Mouse (Mus musculus) stomach, embryonic 15.5 days (tissue): ENCODE measurements around the gene Ccdc9b. TPM values are rescaled to one million over a fixed set of nuclear protein-coding genes. Genes with fewer than 3 reads are reported as not detected.

ENCODE experiments used
- ATAC-seq: fragments of 200-750 bp; cut with Nextera tagmentation; 2 replicates; pipeline ENCODE4 v1.8.0; 2017; ENCODE audit warnings: low read depth, moderate number of reproducible peaks, moderate TSS enrichment; ENCODE audit not compliant: insufficient read depth, low FRiP score
- H3K27ac ChIP-seq: fragments of 300-500 bp; sonication (generic); 2 replicates; pipeline ENCODE4 v1.5.1; 2015; ENCODE audit warnings: mild to moderate bottlenecking, inconsistent platforms
- H3K27me3 ChIP-seq: fragments of 300-500 bp; sonication (generic); replicated peaks from 2 replicates; pipeline ENCODE4 v1.6.1; 2015; ENCODE audit warnings: inconsistent platforms
- H3K36me3 ChIP-seq: fragments of 300-500 bp; sonication (generic); 2 replicates; pipeline ENCODE4 v1.6.1; 2015; ENCODE audit warnings: inconsistent platforms
- H3K4me1 ChIP-seq: fragments of 300-500 bp; sonication (generic); 2 replicates; pipeline ENCODE4 v1.6.1; 2015; ENCODE audit warnings: inconsistent platforms
- H3K4me2 ChIP-seq: fragments of 300-500 bp; sonication (generic); 2 replicates; pipeline ENCODE4 v1.6.1; 2015; ENCODE audit warnings: mild to moderate bottlenecking, inconsistent platforms
- H3K4me3 ChIP-seq: fragments of 300-500 bp; sonication (generic); replicated peaks from 2 replicates; pipeline ENCODE4 v1.5.1; 2015; ENCODE audit warnings: inconsistent platforms
- H3K9ac ChIP-seq: fragments of 300-500 bp; sonication (generic); 2 replicates; pipeline ENCODE4 v1.6.1; 2015; ENCODE audit warnings: inconsistent platforms
- H3K9me3 ChIP-seq: fragments of 300-500 bp; sonication (generic); 2 replicates; pipeline ENCODE4 v1.6.1; 2016; ENCODE audit warnings: inconsistent platforms
- WGBS: fragments of 180-500 bp; shearing (Covaris S2); methylation state at CpG from one replicate; pipeline ENCODE4 v1.1.7; 2015; 5-methylcytosine and 5-hydroxymethylcytosine counted together
- polyA plus RNA-seq: library from polyadenylated mRNA; unstranded; fragments of >200 nt; fragmentation: Nextera tagmentation; extraction: Ambion mirVana; gene quantifications from 2 replicates; pipeline ENCODE4 v1.2.1, GENCODE M21; 2015

The Ccdc9b gene
- polyA plus RNA-seq, 1 experiment from 2014 or later: 1.5 TPM

GRCm38 (mm10) chr2:118775396-118775795, 12.9 kb upstream of the Ccdc9b start:
- Histone ChIP-seq H3K27ac (no peak overlapping the region), H3K36me3 (no peaks in the 10 kb centered on the region), H3K27me3 (no peaks in the 10 kb centered on the region), H3K4me1 (peaks cover 24% of the 10 kb centered on the region), H3K4me3 (no peak overlapping the region), H3K9me3 (no peaks in the 10 kb centered on the region), H3K4me2 (no peak overlapping the region), H3K9ac (no peak overlapping the region)
- WGBS: 35% methylated on average over 1 of the region's 1 CpGs
- ATAC-seq: no peak

- WGBS: 61% methylated on average over 2 of the region's 2 CpGs
- Histone ChIP-seq H3K27ac (no peak overlapping the region), H3K4me1 (peaks cover 19% of the 10 kb centered on the region), H3K36me3 (no peaks in the 10 kb centered on the region), H3K4me2 (0 out of 2 replicates have a peak overlapping the region, but pooled peaks have one; percentile 0), H3K4me3 (no peak overlapping the region), H3K9me3 (no peaks in the 10 kb centered on the region), H3K9ac (no peak overlapping the region), H3K27me3 (no peaks in the 10 kb centered on the region)
- ATAC-seq: no peak
These were observed 12.1 kb upstream of the Ccdc9b start for GRCm38 (mm10) chr2:118774536-118774935.

DNA sequence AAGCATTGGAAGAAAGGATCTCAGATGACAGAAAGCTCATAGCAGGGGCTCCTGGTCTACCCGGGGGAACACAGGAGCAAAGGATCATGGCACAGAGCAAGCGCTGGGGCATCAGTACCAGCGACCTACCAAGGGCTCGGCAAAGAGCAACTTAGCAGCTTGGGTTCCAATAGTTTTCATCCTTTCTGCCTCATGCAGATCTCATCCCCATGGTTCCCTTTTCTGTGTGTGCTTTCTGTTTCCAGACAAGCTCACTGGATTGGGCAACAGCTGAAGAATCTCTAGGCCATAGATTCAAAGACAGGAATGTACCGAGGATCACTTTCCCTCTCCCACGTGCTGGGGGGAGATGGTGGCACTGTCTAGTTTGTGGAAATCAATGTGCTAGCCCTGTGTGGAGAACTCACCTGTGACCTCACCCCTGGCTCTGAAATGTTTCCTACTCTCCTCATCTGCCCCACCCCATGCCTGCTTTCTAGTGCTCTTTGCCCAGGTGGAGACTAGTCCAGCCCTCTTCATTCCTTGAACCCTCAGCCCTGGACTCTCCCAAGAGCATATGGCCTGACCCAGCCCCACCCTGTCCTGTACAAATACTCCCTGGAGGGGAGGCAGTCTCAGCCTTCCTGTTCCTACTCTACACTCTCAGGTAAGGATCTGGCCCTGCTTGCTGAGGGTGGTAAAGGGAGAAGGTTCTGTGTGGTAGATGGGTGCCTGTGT, 9.9 kb upstream of the Ccdc9b start, which contains the start of gene Phgr1:
Gene Phgr1, plus strand, starts transcription at position 612 of the 717 bp plus-strand sequence.
- Histone ChIP-seq H3K27ac (no peak within 1 kb of the TSS), H3K4me1 (peaks cover 13% of the 10 kb centered on the region; the same call in 1 of the 2 replicates), H3K4me3 (no peak within 1 kb of the TSS), H3K4me2 (no peak within 1 kb of the TSS), H3K9me3 (no peaks in the 10 kb centered on the region), H3K27me3 (no peaks in the 10 kb centered on the region), H3K9ac (no peak within 1 kb of the TSS), H3K36me3 (no peaks in the 10 kb centered on the region)
- WGBS: 64% methylated on average over 6 of the region's 6 CpGs
- ATAC-seq: peak; percentile 85

DNA sequence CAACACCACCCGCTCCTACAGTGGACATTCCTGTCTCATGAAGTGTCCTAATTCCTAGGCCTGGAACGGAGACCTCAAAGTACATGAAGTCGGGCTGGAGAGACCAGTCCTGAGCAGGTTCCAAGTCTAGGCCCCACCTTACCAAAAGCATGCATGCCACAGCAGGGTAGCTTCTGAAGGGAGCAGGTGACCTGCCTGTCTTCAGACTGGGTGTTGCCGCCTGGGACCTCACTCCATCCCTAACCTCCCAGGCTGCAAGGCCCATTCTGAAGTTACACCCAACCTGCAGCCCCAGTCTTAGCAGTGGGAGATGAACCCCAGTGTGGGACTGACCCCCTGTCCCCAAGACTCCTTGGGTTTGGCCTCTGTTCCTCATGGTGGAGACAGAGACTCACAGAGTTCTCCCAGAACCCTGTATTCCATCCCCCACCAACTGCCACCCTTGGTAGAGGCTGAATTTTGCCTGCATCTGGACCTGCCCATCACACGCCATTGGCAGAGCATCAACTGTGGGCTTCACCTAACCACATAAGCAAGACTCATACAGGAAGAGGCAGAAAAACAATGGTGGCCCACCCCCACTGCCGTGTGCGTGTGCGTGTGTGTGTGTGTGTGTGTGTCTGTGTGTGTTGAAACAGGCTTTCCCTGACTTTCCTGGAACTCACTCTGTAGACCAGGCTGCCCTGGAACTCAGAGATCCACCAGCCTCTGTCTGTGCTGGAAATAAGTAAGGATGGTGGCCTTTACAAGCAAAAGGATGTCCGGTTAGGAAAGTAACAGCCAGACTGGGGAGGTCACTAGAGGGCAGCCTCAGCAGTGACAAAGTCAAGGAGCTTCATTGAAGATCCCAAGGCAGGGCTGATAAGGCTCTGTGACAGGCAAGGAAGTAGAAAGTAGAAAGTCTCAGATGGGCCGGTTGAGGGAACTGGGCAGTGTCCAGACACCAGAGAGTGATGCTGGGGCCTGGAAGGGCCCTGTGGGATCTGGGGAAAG, 3.9 kb upstream of the Ccdc9b start:
- Histone ChIP-seq H3K4me3 (no peak overlapping the region), H3K4me2 (no peak overlapping the region), H3K27ac (no peak overlapping the region), H3K36me3 (no peaks in the 10 kb centered on the region), H3K27me3 (no peaks in the 10 kb centered on the region), H3K4me1 (peaks cover 26% of the 10 kb centered on the region), H3K9me3 (no peaks in the 10 kb centered on the region), H3K9ac (no peak overlapping the region)
- 71% methylated on average over 10 of the region's 10 CpGs for WGBS
- ATAC-seq: no peak

- Histone ChIP-seq H3K9ac (no peak overlapping the region), H3K27ac (no peak overlapping the region), H3K36me3 (no peaks in the 10 kb centered on the region), H3K4me3 (no peak overlapping the region), H3K27me3 (no peaks in the 10 kb centered on the region), H3K4me1 (peaks cover 31% of the 10 kb centered on the region), H3K4me2 (no peak overlapping the region), H3K9me3 (no peaks in the 10 kb centered on the region)
- ATAC-seq: no peak
- WGBS: 87% methylated on average over 5 of the region's 5 CpGs
These were observed 2.4 kb upstream of the Ccdc9b start for GRCm38 (mm10) chr2:118764875-118765274.

DNA sequence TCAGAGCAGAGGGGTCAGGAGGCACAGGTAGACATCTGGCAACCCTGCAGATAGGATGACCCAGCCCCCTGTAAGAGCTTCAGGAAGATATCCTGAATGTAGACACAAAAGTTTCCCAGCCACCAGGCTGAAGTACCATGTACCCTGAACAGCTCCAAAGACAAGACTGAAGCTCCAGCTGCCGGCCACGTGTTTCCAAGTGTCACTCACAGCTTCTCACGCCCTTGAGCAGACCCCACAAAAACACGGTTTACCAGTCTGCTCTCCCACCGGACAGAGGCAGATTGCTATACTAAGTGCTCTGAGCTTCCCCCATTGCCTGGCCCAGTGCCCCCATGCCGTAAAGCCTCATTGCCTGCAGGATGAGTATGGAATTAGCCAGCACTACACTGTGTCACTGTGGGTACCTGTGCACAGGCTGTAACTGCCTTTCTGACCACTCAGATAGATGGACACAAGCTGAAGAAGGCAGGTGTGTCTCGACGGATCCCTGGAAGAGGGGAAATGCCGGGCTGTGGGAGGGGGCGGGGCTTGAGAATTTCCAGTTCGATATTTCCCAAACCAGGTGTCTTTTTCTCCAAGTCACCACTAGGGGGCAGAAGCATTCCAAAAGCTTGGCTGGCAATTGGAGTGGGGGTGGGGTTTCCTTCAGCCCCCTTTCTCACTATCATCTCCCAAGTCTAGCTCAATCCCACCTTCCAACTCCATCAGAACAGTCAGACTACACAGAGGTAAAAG, 1.8 kb upstream of the Ccdc9b start:
- ATAC-seq: no peak
- Histone ChIP-seq H3K27ac (0 out of 2 replicates have a peak overlapping the region, but pooled peaks have one; percentile 42), H3K4me2 (0 out of 2 replicates have a peak overlapping the region, but pooled peaks have one; percentile 11), H3K9me3 (no peaks in the 10 kb centered on the region), H3K4me1 (peaks cover 31% of the 10 kb centered on the region), H3K36me3 (no peaks in the 10 kb centered on the region), H3K27me3 (no peaks in the 10 kb centered on the region), H3K9ac (no peak overlapping the region), H3K4me3 (no peak overlapping the region)
- WGBS: 23% methylated on average over 11 of the region's 11 CpGs

DNA sequence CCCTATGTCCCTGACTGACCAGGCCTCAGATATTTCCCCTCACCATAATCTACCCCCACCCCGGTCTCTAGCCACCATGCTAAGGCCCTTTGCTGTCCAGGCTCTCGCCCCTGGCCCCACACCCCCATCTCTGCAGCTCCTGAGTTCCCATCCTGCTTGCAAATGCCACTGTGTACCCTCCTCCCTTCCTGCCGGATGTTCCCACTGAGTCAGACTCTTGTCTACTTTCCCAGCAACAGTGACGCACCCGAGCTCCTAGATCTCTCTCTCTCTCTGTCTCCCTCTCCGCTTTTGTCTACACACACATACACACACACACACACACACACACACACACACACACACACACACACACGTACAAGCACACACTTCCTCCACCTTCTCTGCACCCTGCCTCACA, 1.0 kb upstream of the Ccdc9b start:
- H3K4me1 ChIP-seq: peaks cover 35% of the 10 kb centered on the region
- no peak overlapping the region for H3K4me3 ChIP-seq
- no peak overlapping the region for H3K9ac ChIP-seq
- WGBS: 73% methylated on average over 7 of the region's 7 CpGs
- peak overlapping the region; percentile 95 for H3K27ac ChIP-seq
- no peaks in the 10 kb centered on the region for H3K36me3 ChIP-seq
- H3K9me3 ChIP-seq: no peaks in the 10 kb centered on the region
- no peak for ATAC-seq
- no peak overlapping the region for H3K4me2 ChIP-seq
- no peaks in the 10 kb centered on the region for H3K27me3 ChIP-seq

GRCm38 (mm10) chr2:118762784-118763148, 305 bp upstream of the Ccdc9b start:
- peak; percentile 1; the same call in 1 of the 2 replicates for ATAC-seq
- Histone ChIP-seq H3K27ac (peak overlapping the region; percentile 95), H3K4me1 (peaks cover 35% of the 10 kb centered on the region), H3K4me3 (peak overlapping the region; percentile 29; the same call in 1 of the 2 replicates), H3K27me3 (no peaks in the 10 kb centered on the region), H3K9me3 (no peaks in the 10 kb centered on the region), H3K9ac (no peak overlapping the region), H3K36me3 (no peaks in the 10 kb centered on the region), H3K4me2 (peak overlapping the region; percentile 54)
- WGBS: 11% methylated on average over 10 of the region's 10 CpGs

DNA sequence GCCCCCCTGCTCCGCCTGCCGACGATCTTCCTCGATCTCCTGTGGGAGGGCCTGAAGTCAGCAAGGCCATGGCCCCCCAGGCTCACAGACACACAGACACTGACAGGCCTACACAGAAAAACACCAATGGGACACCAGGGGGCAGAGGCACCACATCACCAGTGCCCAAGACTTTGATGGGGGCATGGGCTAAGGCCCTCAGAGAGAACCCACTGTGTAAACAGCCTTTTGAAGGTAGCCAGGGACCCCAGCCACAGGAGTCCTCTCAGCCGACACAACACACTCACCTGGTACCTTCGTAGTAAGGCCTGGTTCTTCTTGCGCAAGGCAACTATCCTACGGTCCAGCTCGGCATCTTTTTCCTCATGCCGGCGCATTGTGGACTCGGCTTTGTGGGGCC, 1.1 kb downstream of the Ccdc9b start:
- Histone ChIP-seq H3K27ac (peak overlapping the region; percentile 95), H3K4me2 (peak overlapping the region; percentile 54), H3K9ac (no peak overlapping the region), H3K9me3 (no peaks in the 10 kb centered on the region), H3K4me1 (peaks cover 35% of the 10 kb centered on the region), H3K27me3 (no peaks in the 10 kb centered on the region), H3K36me3 (no peaks in the 10 kb centered on the region), H3K4me3 (peak overlapping the region; percentile 29; the same call in 1 of the 2 replicates)
- no peak for ATAC-seq
- 82% methylated on average over 12 of the region's 12 CpGs for WGBS

GRCm38 (mm10) chr2:118760311-118761025, 2.0 kb downstream of the Ccdc9b start:
- no peak for ATAC-seq
- no peaks in the 10 kb centered on the region for H3K27me3 ChIP-seq
- H3K4me3 ChIP-seq: no peak overlapping the region
- H3K4me1 ChIP-seq: peaks cover 35% of the 10 kb centered on the region
- H3K36me3 ChIP-seq: no peaks in the 10 kb centered on the region
- 86% methylated on average over 11 of the region's 11 CpGs for WGBS
- no peak overlapping the region for H3K4me2 ChIP-seq
- no peak overlapping the region for H3K9ac ChIP-seq
- H3K27ac ChIP-seq: peak overlapping the region; percentile 95; the same call in 1 of the 2 replicates
- no peaks in the 10 kb centered on the region for H3K9me3 ChIP-seq

DNA sequence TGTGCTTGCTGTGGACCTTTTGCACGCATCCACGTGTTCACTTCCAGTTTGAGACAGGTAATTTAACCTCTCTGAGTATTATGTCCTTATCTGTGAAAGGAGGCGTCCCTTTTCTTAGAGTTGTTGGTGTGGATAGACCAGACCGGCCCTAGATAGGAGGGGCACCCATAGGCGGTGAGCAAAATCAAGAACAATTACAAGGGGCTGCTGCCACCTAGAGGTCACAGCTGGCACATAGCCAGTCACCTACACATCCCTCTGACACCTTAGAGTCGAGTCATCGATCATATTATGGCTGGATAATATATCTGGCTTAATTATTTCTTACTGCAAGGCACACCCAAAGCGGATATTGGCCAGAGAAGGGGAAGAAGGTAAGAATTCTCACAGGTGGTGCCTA, 2.6 kb downstream of the Ccdc9b start:
- no peak for ATAC-seq
- 15% methylated on average over 8 of the region's 8 CpGs for WGBS
- Histone ChIP-seq H3K27me3 (no peaks in the 10 kb centered on the region), H3K9me3 (no peaks in the 10 kb centered on the region), H3K27ac (no peak overlapping the region), H3K36me3 (no peaks in the 10 kb centered on the region), H3K9ac (no peak overlapping the region), H3K4me2 (no peak overlapping the region), H3K4me3 (no peak overlapping the region), H3K4me1 (peaks cover 35% of the 10 kb centered on the region)
